Mouse (Mus musculus): ENCODE results near the gene Wfdc16.
"Not testable (repeated sequence)": the region's sequence is repeated elsewhere in the genome, so short reads cannot be mapped to it uniquely, and the experiment has no call there.

GRCm38 (mm10) chr2:164585025-164585725, 53.4 kb downstream of the Wfdc16 start, which contains the start of gene Wfdc6a:
- not testable (repeated sequence) for TF ChIP-seq EP300, CTCF (IDR thresholded peaks at IDR 0.05; ENCODE audit: low read depth)

All from liver, postnatal 0 days (tissue).